9 mouse cellular contexts compared by ENCODE assay signal in genomic region chr13:99100430-99101409, GRCm38 (mm10).
DNase-seq lines count a peak whose midpoint lies in the region; ATAC-seq and TF ChIP-seq lines count a peak whose summit lies in the region.
"Had no signal": no experiment of that assay in that cellular context is flagged by ENCODE, and none has a peak within 500 bp of the region (broad histone marks: within the 10 kb centered on the region; RNA-seq: fewer than 3 reads in every experiment).

No protein-coding gene starts in this region.

- no peaks in the 10 kb centered on the region for H3K9me3 ChIP-seq in forebrain, embryonic 12.5 days
- H3K9me3 ChIP-seq in liver, embryonic 14.5 days (ENCODE audit: control insufficient read depth, low read length), result no peaks in the 10 kb centered on the region
- H3K9me3 ChIP-seq: heart, embryonic 15.5 days had no signal

- H3K27ac ChIP-seq in forebrain, embryonic 12.5 days, result peak overlapping the region; percentile 86
- no peak overlapping the region; the same call in 1 of the 2 replicates for H3K27ac ChIP-seq in liver, embryonic 14.5 days
- H3K27ac ChIP-seq: heart, embryonic 15.5 days had no signal

- peak; percentile 79 to 88 for DNase-seq in adrenal gland, adult (ENCODE audit: inconsistent age in 2 of 2, low spot score in 1 of 2)
- no peak for DNase-seq in adrenal gland, postnatal 4 days (ENCODE audit: low spot score in 2 of 2)
- DNase-seq in c-Kit-negative CD71-positive TER-119-positive erythroid progenitor cells, embryonic 14.5 days (ENCODE audit: low read depth, low spot score), result peak; percentile 28
- peak; percentile 70 for DNase-seq in layer of hippocampus, adult 11-12 months (ENCODE audit: low spot score)
- DNase-seq in liver, embryonic 14.5 days (ENCODE audit: low read depth in 3 of 3, low spot score in 3 of 3), result peak in 1 of 3 experiments; percentile 57
- peak; percentile 87 for DNase-seq in retina, postnatal 1 day

- no peaks in the 10 kb centered on the region for H3K27me3 ChIP-seq in forebrain, embryonic 12.5 days
- H3K27me3 ChIP-seq in liver, embryonic 14.5 days (ENCODE audit: control insufficient read depth, insufficient read depth, low read length), result no peaks in the 10 kb centered on the region

- peak; percentile 93 for ATAC-seq in forebrain, embryonic 12.5 days (ENCODE audit: low FRiP score)
- ATAC-seq in liver, embryonic 14.5 days (ENCODE audit: insufficient read depth), result peak; percentile 73
- ATAC-seq in activated CD4-positive, CD25-positive, alpha-beta regulatory T cell, adult 4 months, result no peak

- 34% methylated on average over 25 of the region's 25 CpGs for WGBS in forebrain, embryonic 12.5 days
- WGBS in liver, embryonic 14.5 days (ENCODE audit: insufficient replicate concordance), result 26% methylated on average over 25 of the region's 25 CpGs

- TF ChIP-seq EP300 in liver, embryonic 14.5 days (IDR thresholded peaks at IDR 0.05; ENCODE audit: low read depth), result no peak

- no peak for TF ChIP-seq CTCF in liver, embryonic 14.5 days (IDR thresholded peaks at IDR 0.05; ENCODE audit: low read depth)

- peak overlapping the region; percentile 21 for H3K4me3 ChIP-seq in forebrain, embryonic 12.5 days (replicated peaks)
- H3K4me3 ChIP-seq in liver, embryonic 14.5 days (ENCODE audit: insufficient read depth in 1 of 2, low read depth in 2 of 2, low read length in 2 of 2), result peak overlapping the region; percentile 34 to 37
- H3K4me3 ChIP-seq: heart, embryonic 15.5 days had no signal

- H3K4me2 ChIP-seq in forebrain, embryonic 12.5 days, result peak overlapping the region; percentile 47
- H3K4me2 ChIP-seq in liver, embryonic 14.5 days (ENCODE audit: low read depth), result peak overlapping the region; percentile 62
- H3K4me2 ChIP-seq: heart, embryonic 15.5 days had no signal

- peaks cover 22% of the 10 kb centered on the region for H3K4me1 ChIP-seq in forebrain, embryonic 12.5 days
- peaks cover 23 to 39% of the 10 kb centered on the region in 2 experiments for H3K4me1 ChIP-seq in liver, embryonic 14.5 days (replicated peaks; ENCODE audit: control insufficient read depth in 2 of 2, insufficient read depth in 2 of 2, low read length in 1 of 2)
- H3K4me1 ChIP-seq: heart, embryonic 15.5 days had no signal

- no peak overlapping the region; the same call in 1 of the 2 replicates for H3K9ac ChIP-seq in forebrain, embryonic 12.5 days
- peak overlapping the region; percentile 35 for H3K9ac ChIP-seq in liver, embryonic 14.5 days (replicated peaks)
- H3K9ac ChIP-seq: heart, embryonic 15.5 days had no signal

- no peaks in the 10 kb centered on the region for H3K36me3 ChIP-seq in forebrain, embryonic 12.5 days (replicated peaks)
- no peaks in the 10 kb centered on the region for H3K36me3 ChIP-seq in liver, embryonic 14.5 days (replicated peaks; ENCODE audit: control insufficient read depth, insufficient read depth, low read depth)
- H3K36me3 ChIP-seq: heart, embryonic 15.5 days had no signal

Comparison
In these comparisons a context has a peak if more than half of its experiments do, and no peak if none do; other contexts are left out.
1. DNase-seq: peak in adrenal gland, adult (2 of 2), c-Kit-negative CD71-positive TER-119-positive erythroid progenitor cells, embryonic 14.5 days (single experiment), layer of hippocampus, adult 11-12 months (single experiment) and retina, postnatal 1 day (single experiment); none in adrenal gland, postnatal 4 days (0 of 2).